Mouse (Mus musculus) CH12.LX (cell line): ENCODE data around the gene Fam151b. TPM values are rescaled to one million over a fixed set of nuclear protein-coding genes. Genes with fewer than 3 reads are reported as not detected.

Experiments used
- DNase-seq: peaks from one replicate; pipeline ENCODE4 v3.0.0-alpha.2; 2013; ENCODE audit errors: extremely low read depth
- H3K27ac ChIP-seq: 2 replicates; pipeline ENCODE4 v1.5.1; 2012; ENCODE audit warnings: low read depth, mild to moderate bottlenecking, control low read depth, moderate library complexity; ENCODE audit not compliant: insufficient read depth
- H3K27me3 ChIP-seq: replicated peaks from 2 replicates; pipeline ENCODE3; 2012; ENCODE audit warnings: inconsistent platforms
- H3K36me3 ChIP-seq, 2 experiments: replicated peaks in 1 of 2; 2 replicates each; pipeline versions ENCODE3 to v1.6.1; 2012; ENCODE audit warnings: inconsistent platforms in 1 of 2, low read length in 1 of 2, mild to moderate bottlenecking in 1 of 2, mixed read lengths in 1 of 2, moderate library complexity in 1 of 2; ENCODE audit not compliant: control insufficient read depth in 1 of 2, insufficient read depth in 1 of 2
- H3K4me1 ChIP-seq, 2 experiments: 2 replicates each; pipeline ENCODE4 v1.6.1; 2012; ENCODE audit warnings: inconsistent platforms in 1 of 2, moderate library complexity in 1 of 2; ENCODE audit not compliant: insufficient read depth in 2 of 2, control insufficient read depth in 1 of 2
- H3K4me2 ChIP-seq: 2 replicates; pipeline ENCODE4 v1.6.1; 2012; ENCODE audit warnings: low read depth, mild to moderate bottlenecking, control low read depth; ENCODE audit not compliant: poor library complexity, insufficient read depth, severe bottlenecking
- H3K4me3 ChIP-seq, 3 experiments: fragments of 150-350 bp in 1 of 3; sonication (generic) in 1 of 3; replicated peaks in 1 of 3; 2 replicates each; pipeline versions ENCODE3 to v1.5.1; 2011 to 2012; ENCODE audit warnings: low read depth in 2 of 3, low read length in 2 of 3, mild to moderate bottlenecking in 2 of 3, moderate library complexity in 2 of 3, control low read depth in 1 of 3, improper control_type of control experiment in 1 of 3, inconsistent platforms in 1 of 3, mixed read lengths in 1 of 3; ENCODE audit not compliant: poor library complexity in 1 of 3
- H3K79me2 ChIP-seq: replicated peaks from 2 replicates; pipeline ENCODE4 v1.6.1; 2012; ENCODE audit warnings: mild to moderate bottlenecking, moderate library complexity; ENCODE audit not compliant: control insufficient read depth, poor library complexity, insufficient read depth, severe bottlenecking; ENCODE audit errors: extremely low read depth
- H3K9ac ChIP-seq: 2 replicates; pipeline ENCODE4 v1.6.1; 2012; ENCODE audit warnings: low read depth, mild to moderate bottlenecking, control low read depth, moderate library complexity; ENCODE audit not compliant: insufficient read depth
- H3K9me3 ChIP-seq: replicated peaks from 2 replicates; pipeline ENCODE3; 2012; ENCODE audit warnings: low read length, inconsistent platforms, mixed read lengths
- BHLHE40 ChIP-seq: IDR thresholded peaks from 2 replicates; pipeline ENCODE4 v1.6.1; 2011; ENCODE audit warnings: mild to moderate bottlenecking, low read depth, low read length, improper control_type of control experiment
- CTCF ChIP-seq, 2 experiments: IDR thresholded peaks in 1 of 2; conservative IDR thresholded peaks in 1 of 2; 2 replicates each; pipeline ENCODE4 v1.5.1; 2011 to 2012; ENCODE audit warnings: low read depth in 2 of 2, low read length in 2 of 2, improper control_type of control experiment in 1 of 2, inconsistent platforms in 1 of 2, mild to moderate bottlenecking in 1 of 2, moderate library complexity in 1 of 2
- EP300 ChIP-seq: IDR thresholded peaks from 2 replicates; pipeline ENCODE4 v1.6.1; 2011; ENCODE audit warnings: low read length, improper control_type of control experiment
- GABPA ChIP-seq: IDR thresholded peaks from 2 replicates; pipeline ENCODE4 v1.6.1; 2012; ENCODE audit warnings: low read depth, low read length, improper control_type of control experiment, inconsistent platforms; ENCODE audit not compliant: insufficient replicate concordance
- HCFC1 ChIP-seq: IDR thresholded peaks from 2 replicates; pipeline ENCODE4 v1.6.1; 2012; ENCODE audit warnings: low read depth, mild to moderate bottlenecking, inconsistent platforms, low read length, improper control_type of control experiment
- KAT2A ChIP-seq: IDR thresholded peaks from 2 replicates; pipeline ENCODE4 v1.6.1; 2012; ENCODE audit warnings: low read length, improper control_type of control experiment, inconsistent platforms; ENCODE audit not compliant: insufficient replicate concordance
- MYC ChIP-seq: IDR thresholded peaks from 2 replicates; pipeline ENCODE4 v1.6.1; 2011; ENCODE audit warnings: low read depth, mild to moderate bottlenecking, improper control_type of control experiment, low read length
- NRF1 ChIP-seq: IDR thresholded peaks from 2 replicates; pipeline ENCODE4 v1.6.1; 2014; ENCODE audit warnings: low read depth, mild to moderate bottlenecking, inconsistent platforms, low read length, improper control_type of control experiment, moderate library complexity
- POLR2A ChIP-seq: IDR thresholded peaks from 2 replicates; pipeline ENCODE4 v1.6.1; 2011; ENCODE audit warnings: low read depth, mild to moderate bottlenecking, improper control_type of control experiment, low read length
- RAD21 ChIP-seq: IDR thresholded peaks from 2 replicates; pipeline ENCODE4 v1.6.1; 2011; ENCODE audit warnings: low read depth, mild to moderate bottlenecking, low read length, improper control_type of control experiment, moderate library complexity
- TBP ChIP-seq: conservative IDR thresholded peaks from 2 replicates; pipeline ENCODE4 v1.6.1; 2011; ENCODE audit warnings: low read depth, low read length, improper control_type of control experiment
- TCF12 ChIP-seq: IDR thresholded peaks from 2 replicates; pipeline ENCODE4 v1.6.1; 2014; ENCODE audit warnings: low read depth, mild to moderate bottlenecking, inconsistent platforms, low read length, improper control_type of control experiment
- UBTF ChIP-seq: IDR thresholded peaks from 2 replicates; pipeline ENCODE4 v1.6.1; 2012; ENCODE audit warnings: low read depth, mild to moderate bottlenecking, inconsistent platforms, low read length, improper control_type of control experiment, moderate library complexity
- USF1 ChIP-seq: IDR thresholded peaks from 2 replicates; pipeline ENCODE4 v1.6.1; 2014; ENCODE audit warnings: low read depth, mild to moderate bottlenecking, inconsistent platforms, low read length, improper control_type of control experiment
- ZC3H11A ChIP-seq: IDR thresholded peaks from 2 replicates; pipeline ENCODE4 v1.6.1; 2012; ENCODE audit warnings: low read depth, mild to moderate bottlenecking, inconsistent platforms, low read length, improper control_type of control experiment
- ZMIZ1 ChIP-seq: IDR thresholded peaks from 2 replicates; pipeline ENCODE4 v1.6.1; 2012; ENCODE audit warnings: low read depth, mild to moderate bottlenecking, inconsistent platforms, low read length, improper control_type of control experiment
- dilution Hi-C: fragments of 300-500 bp; cut with MboI; formaldehyde crosslinking; loops from 2 replicates; pipeline ENCODE4 v1.14.3; 2020; ENCODE audit warnings: low sequenced_read_pairs; ENCODE audit not compliant: extremely low pct_unique_long_range_greater_than_20kb, extremely low pct_ligation_motif_present
- in situ Hi-C: fragments of 300-500 bp; cut with MboI; formaldehyde crosslinking; loops from 3 replicates; pipeline ENCODE4 v1.14.3; 2019; ENCODE audit warnings: low sequenced_read_pairs, low pct_ligation_motif_present, low pct_unique_long_range_greater_than_20kb, mixed read lengths
- polyA plus RNA-seq: library from polyadenylated mRNA; unstranded; fragments of >175 nt; gene quantifications from 2 replicates; pipeline ENCODE4 v1.2.1, GENCODE M21; 2012; ENCODE audit warnings: low read depth; ENCODE audit not compliant: insufficient read length
- total RNA-seq, 2 experiments: library from RNA; depleted of rRNA; stranded (reverse); fragments of 300-350 nt in 1 of 2; fragments of >200 nt in 1 of 2; gene quantifications; 2 replicates each; pipeline ENCODE4 v1.2.3; 2012 to 2014

Fam151b gene
- total and polyA plus RNA-seq, 3 experiments: 2.5 to 5.2 (median 3.7) TPM

GRCm38 (mm10) chr13:92523178-92523813, 39.5 kb upstream of the Fam151b start:
- in situ Hi-C loops: no loop called here
- Histone ChIP-seq H3K4me3 (no peak overlapping the region), H3K27ac (no peak overlapping the region), H3K4me1 (peaks cover 0 to 33% of the 10 kb centered on the region in 2 experiments; a peak in 2 of 4 replicates), H3K9me3 (no peaks in the 10 kb centered on the region), H3K9ac (no peak overlapping the region), H3K27me3 (no peaks in the 10 kb centered on the region), H3K36me3 (peaks cover 21 to 38% of the 10 kb centered on the region in 2 experiments), H3K79me2 (no peaks in the 10 kb centered on the region), H3K4me2 (no peak overlapping the region)
- DNase-seq: no peak
- TF ChIP-seq RAD21 (no peak), UBTF (no peak), USF1 (no peak), EP300 (no peak), TBP (no peak), KAT2A (no peak), NRF1 (no peak), BHLHE40 (no peak), ZMIZ1 (no peak), ZC3H11A (no peak), CTCF (conservative IDR thresholded peaks at IDR 0.05 in 1 of 2, IDR thresholded peaks at IDR 0.05 in 1 of 2; ENCODE audit: low read depth in 2 of 2, low read length in 2 of 2) (no peak), MYC (no peak), TCF12 (no peak), POLR2A (no peak), HCFC1 (no peak)
- dilution Hi-C loops: no loop called here

GRCm38 (mm10) chr13:92504871-92505270, 21.1 kb upstream of the Fam151b start:
- Histone ChIP-seq H3K27ac (no peak overlapping the region), H3K79me2 (no peaks in the 10 kb centered on the region), H3K9me3 (no peaks in the 10 kb centered on the region), H3K4me3 (no peak overlapping the region), H3K4me1 (no peaks in the 10 kb centered on the region), H3K27me3 (no peaks in the 10 kb centered on the region), H3K4me2 (no peak overlapping the region), H3K9ac (no peak overlapping the region), H3K36me3 (peaks cover 16 to 56% of the 10 kb centered on the region in 2 experiments)
- in situ Hi-C loops: no loop called here
- TF ChIP-seq GABPA: no peak
- dilution Hi-C loops: no loop called here
- DNase-seq: no peak
